Mouse (Mus musculus): ENCODE data around the gene Tbc1d10b.

- no peak for TF ChIP-seq POLR2A (IDR thresholded peaks at IDR 0.05; ENCODE audit: insufficient read length, low read depth)
- TF ChIP-seq MYOG (IDR thresholded peaks at IDR 0.05; ENCODE audit: control insufficient read depth in 1 of 3, insufficient read depth in 1 of 3, insufficient read length in 2 of 3, low read depth in 2 of 3): no peak
- no peak for TF ChIP-seq USF1 (IDR thresholded peaks at IDR 0.05; ENCODE audit: low read depth)
- no peak for TF ChIP-seq MAX (IDR thresholded peaks at IDR 0.05; ENCODE audit: low read depth)
- no peak for TF ChIP-seq E2F4 (IDR thresholded peaks at IDR 0.05; ENCODE audit: insufficient read depth)
- TF ChIP-seq MYOD1 (IDR thresholded peaks at IDR 0.05; ENCODE audit: control insufficient read depth in 1 of 3, insufficient read length in 2 of 3, low read depth in 2 of 3): no peak
- no peak for TF ChIP-seq TCF12 (IDR thresholded peaks at IDR 0.05; ENCODE audit: insufficient read depth, poor library complexity, severe bottlenecking)
- no peak for TF ChIP-seq POLR2AphosphoS2 (IDR thresholded peaks at IDR 0.05; ENCODE audit: insufficient read length, low read depth)
- TF ChIP-seq CEBPB (IDR thresholded peaks at IDR 0.05; ENCODE audit: insufficient read depth, poor library complexity, severe bottlenecking): no peak
These were observed 47.7 kb upstream of the Tbc1d10b start for GRCm38 (mm10) chr7:127255965-127256364.

Data from myocyte (in vitro differentiated cells).